Mouse (Mus musculus): ENCODE measurements around the gene Bag6. TPM values are rescaled to one million over a fixed set of nuclear protein-coding genes. Genes with fewer than 3 reads are reported as not detected.

Gene Bag6
- polyA plus RNA-seq, 1 experiment from 2014 or later, result 35.5 TPM

DNA sequence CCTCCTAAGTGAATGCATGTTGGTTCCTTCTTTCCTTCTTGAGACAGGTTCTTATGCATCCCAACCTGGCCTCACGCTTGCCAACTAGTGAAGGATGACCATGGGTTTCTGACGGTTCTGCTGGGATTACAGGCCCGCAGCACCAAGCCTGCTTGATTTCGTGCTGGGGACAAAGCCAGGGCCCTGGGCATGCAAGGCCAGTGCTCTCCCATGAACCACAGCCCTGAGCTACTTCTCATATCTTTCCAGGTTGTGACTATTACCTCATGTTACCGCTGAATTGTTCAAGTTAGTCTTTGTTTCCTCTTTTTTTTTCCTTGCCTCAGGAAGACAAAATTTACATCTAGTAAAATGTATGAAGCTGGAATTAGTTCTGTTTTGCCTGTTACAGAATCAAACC lies 57.9 kb downstream of the Bag6 start:
- H3K9ac ChIP-seq, result no peak overlapping the region
- no peak overlapping the region for H3K4me2 ChIP-seq
- no peaks in the 10 kb centered on the region for H3K36me3 ChIP-seq
- peaks cover 52% of the 10 kb centered on the region for H3K4me1 ChIP-seq
- no peak overlapping the region for H3K27ac ChIP-seq
- no peak overlapping the region for H3K4me3 ChIP-seq
- no peaks in the 10 kb centered on the region for H3K9me3 ChIP-seq (replicated peaks)
- no peak for ATAC-seq
- WGBS (ENCODE audit: insufficient replicate concordance), result 55% methylated on average over 5 of the region's 5 CpGs
- peaks cover 43% of the 10 kb centered on the region for H3K27me3 ChIP-seq (replicated peaks)

DNA sequence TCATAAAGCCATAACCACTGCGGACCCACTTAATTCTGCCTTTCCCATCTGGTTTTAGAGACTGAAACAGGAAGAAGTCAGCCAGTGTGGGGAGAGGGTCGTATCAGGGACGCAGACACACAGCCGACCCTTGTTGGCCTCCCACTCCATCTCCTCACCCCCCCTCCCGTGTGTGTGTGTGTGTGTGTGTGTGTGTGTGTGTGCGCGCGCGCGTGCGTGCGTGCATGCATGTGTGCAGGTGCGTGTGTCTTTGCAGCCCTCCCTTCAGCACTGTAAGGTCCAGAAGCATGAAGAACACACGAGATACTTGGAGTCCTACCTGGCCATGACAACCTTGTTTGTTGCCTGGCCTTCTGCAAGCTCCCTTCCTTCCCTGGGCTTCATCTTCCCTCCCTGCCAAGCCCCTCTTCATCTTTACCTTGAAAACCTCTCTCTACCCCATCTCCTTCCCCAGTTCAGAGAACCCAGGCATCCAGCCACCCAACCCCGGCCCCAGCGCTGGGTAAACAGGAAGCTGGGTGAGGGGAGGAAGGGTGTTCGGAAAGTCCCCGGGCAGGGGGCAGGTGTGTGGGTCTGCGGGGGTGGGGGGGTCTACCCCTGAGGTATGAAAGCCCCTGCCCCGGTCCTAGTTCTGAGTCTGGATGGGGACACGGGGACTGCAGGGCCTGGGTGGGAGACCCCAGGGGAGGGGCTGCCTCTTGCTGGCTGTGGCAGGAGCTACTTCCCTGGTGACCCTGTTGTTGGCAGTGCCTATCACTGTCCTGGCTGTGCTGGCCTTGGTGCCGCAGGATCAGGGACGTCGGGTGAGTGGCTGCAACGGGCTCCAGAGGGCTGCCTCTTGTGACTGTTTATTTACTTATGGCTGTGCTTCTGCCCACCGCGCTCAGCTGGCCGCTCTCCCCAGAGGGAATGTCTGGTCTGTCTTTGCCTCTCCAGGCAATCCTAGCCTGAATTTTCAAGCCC lies 59.2 kb downstream of the Bag6 start, which contains the start of gene Ltb:
Gene Ltb, plus strand, starts transcription at position 559 of the 963 bp plus-strand sequence.
- H3K9me3 ChIP-seq (replicated peaks), result no peaks in the 10 kb centered on the region
- H3K27ac ChIP-seq, result no peak within 1 kb of the TSS
- H3K36me3 ChIP-seq, result no peaks in the 10 kb centered on the region
- H3K4me1 ChIP-seq, result peaks cover 45% of the 10 kb centered on the region
- peak within 1 kb of the TSS; percentile 80 for H3K4me2 ChIP-seq
- no peak for ATAC-seq
- H3K4me3 ChIP-seq, result peak within 1 kb of the TSS; percentile 54
- peaks cover 47% of the 10 kb centered on the region for H3K27me3 ChIP-seq (replicated peaks)
- H3K9ac ChIP-seq, result 0 out of 2 replicates have a peak within 1 kb of the TSS, but pooled peaks have one; percentile 52
- 46% methylated on average over 26 of the region's 28 CpGs for WGBS (ENCODE audit: insufficient replicate concordance)

DNA sequence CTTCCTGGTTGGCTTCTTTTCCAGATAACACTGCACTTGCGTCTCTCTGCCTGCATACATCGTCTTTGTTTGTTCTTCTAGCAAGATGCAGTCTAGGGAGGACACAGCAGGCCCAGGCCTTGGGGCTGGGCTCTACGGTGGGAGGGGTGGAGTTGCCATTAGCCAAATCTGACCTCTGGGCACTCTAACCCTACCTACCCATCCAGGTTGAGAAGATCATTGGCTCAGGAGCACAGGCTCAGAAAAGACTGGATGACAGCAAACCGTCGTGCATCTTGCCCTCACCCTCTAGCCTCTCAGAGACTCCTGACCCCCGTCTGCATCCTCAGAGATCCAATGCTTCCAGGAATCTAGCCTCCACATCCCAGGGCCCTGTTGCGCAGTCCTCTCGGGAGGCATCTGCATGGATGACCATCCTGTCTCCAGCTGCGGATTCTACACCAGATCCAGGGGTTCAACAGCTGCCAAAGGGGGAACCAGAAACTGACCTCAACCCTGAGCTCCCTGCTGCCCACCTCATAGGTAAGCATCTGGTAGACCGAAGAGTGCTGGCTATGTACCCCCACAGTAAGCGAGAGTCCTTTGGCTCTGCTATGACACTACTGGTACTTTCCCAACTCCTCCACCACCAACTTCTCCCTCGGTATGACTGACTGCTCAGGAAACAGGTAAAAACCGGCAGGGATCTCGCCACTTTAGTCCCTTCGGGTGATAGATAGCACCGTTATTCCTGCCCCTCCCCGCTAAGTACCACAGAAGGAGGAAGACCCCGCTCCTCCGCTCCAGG lies 60.1 kb downstream of the Bag6 start:
- ATAC-seq, result peak; percentile 9; the same call in 1 of the 2 replicates
- Histone ChIP-seq H3K9me3 (replicated peaks) (no peaks in the 10 kb centered on the region), H3K9ac (peak overlapping the region; percentile 52; the same call in 1 of the 2 replicates), H3K27ac (no peak overlapping the region), H3K4me3 (peak overlapping the region; percentile 54), H3K4me2 (peak overlapping the region; percentile 80), H3K27me3 (replicated peaks) (peaks cover 53% of the 10 kb centered on the region), H3K36me3 (no peaks in the 10 kb centered on the region), H3K4me1 (peaks cover 41% of the 10 kb centered on the region)
- WGBS (ENCODE audit: insufficient replicate concordance), result 40% methylated on average over 19 of the region's 19 CpGs

DNA sequence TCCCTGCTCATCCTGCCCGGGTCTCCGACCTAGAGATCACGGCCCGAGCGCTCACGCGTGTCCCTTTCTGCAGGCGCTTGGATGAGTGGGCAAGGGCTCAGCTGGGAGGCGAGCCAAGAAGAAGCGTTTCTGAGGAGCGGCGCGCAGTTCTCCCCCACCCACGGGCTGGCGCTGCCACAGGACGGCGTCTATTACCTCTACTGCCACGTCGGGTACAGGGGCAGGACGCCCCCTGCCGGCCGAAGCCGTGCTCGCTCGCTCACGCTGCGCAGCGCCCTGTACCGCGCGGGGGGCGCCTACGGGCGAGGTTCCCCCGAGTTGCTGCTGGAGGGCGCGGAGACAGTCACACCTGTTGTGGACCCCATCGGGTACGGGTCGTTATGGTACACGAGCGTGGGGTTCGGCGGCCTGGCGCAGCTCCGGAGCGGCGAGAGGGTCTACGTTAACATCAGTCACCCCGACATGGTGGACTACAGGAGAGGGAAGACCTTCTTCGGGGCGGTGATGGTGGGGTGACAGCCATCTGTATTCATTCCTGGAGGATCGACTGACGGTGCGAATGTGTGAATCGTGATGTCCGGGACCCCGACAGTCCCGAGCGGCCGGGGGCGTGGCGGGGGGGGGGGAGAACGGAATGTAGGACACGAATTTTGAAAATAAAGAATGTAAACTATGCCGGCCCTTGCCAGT lies 60.8 kb downstream of the Bag6 start:
- under 1% methylated on average over 66 of the region's 66 CpGs for WGBS (ENCODE audit: insufficient replicate concordance)
- Histone ChIP-seq H3K4me3 (peak overlapping the region; percentile 54), H3K4me1 (peaks cover 43% of the 10 kb centered on the region), H3K27ac (no peak overlapping the region), H3K4me2 (peak overlapping the region; percentile 80), H3K9ac (peak overlapping the region; percentile 52), H3K36me3 (no peaks in the 10 kb centered on the region), H3K9me3 (replicated peaks) (no peaks in the 10 kb centered on the region), H3K27me3 (replicated peaks) (peaks cover 60% of the 10 kb centered on the region)
- peak; percentile 76 for ATAC-seq

DNA sequence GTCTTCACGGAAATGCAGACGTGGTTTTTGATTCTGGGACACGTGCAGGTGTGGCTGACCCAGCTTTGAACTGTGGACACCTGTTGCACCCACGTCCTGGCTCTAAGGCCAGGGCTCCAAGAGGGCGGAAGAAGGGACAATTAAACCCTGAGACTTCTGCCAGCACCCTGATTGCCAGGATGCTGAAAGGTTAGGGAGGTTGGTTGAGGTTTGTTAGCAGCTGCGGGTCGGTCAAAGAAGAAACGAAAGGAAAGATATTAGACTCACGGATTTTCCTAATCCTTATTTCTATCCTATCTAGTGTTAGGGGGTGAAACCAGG lies 61.3 kb downstream of the Bag6 start:
- no peaks in the 10 kb centered on the region for H3K36me3 ChIP-seq
- peak overlapping the region; percentile 52; the same call in 1 of the 2 replicates for H3K9ac ChIP-seq
- H3K27me3 ChIP-seq (replicated peaks), result peaks cover 65% of the 10 kb centered on the region
- 35% methylated on average over 9 of the region's 9 CpGs for WGBS (ENCODE audit: insufficient replicate concordance)
- H3K4me2 ChIP-seq, result peak overlapping the region; percentile 80
- ATAC-seq, result no peak
- no peaks in the 10 kb centered on the region for H3K9me3 ChIP-seq (replicated peaks)
- H3K4me1 ChIP-seq, result peaks cover 47% of the 10 kb centered on the region
- no peak overlapping the region for H3K27ac ChIP-seq
- peak overlapping the region; percentile 54 for H3K4me3 ChIP-seq

Small RNAs within 50 kb of the gene (microRNA-seq; reads per million reads assigned to microRNA genes)
- gene Mir6973a, result not detected

Other genes starting within 250 kb of the Bag6 start
- 7.9 and 8.2 TPM in 2 replicates for gene C2, start 236.9 kb upstream of the Bag6 start, polyA plus RNA-seq (2016; fragmentation: Nextera tagmentation; extraction: Ambion mirVana)
- gene Ehmt2, start 236.7 kb upstream of the Bag6 start, polyA plus RNA-seq (2016; fragmentation: Nextera tagmentation; extraction: Ambion mirVana), result 27.1 and 32.8 TPM in 2 replicates
- gene Slc44a4, start 220.7 kb upstream of the Bag6 start, polyA plus RNA-seq (2016; fragmentation: Nextera tagmentation; extraction: Ambion mirVana), result 0.75 and 0.79 TPM in 2 replicates
- gene Neu1, start 203.9 kb upstream of the Bag6 start, polyA plus RNA-seq (2016; fragmentation: Nextera tagmentation; extraction: Ambion mirVana), result 16.9 and 17.3 TPM in 2 replicates
- gene Hspa1b, start 175.9 kb upstream of the Bag6 start, polyA plus RNA-seq (2016; fragmentation: Nextera tagmentation; extraction: Ambion mirVana), result 0.11 and 0.21 TPM in 2 replicates
- 0.73 TPM in 1 of 2 replicates, not detected in the other for gene Gm20481, start 165.3 kb upstream of the Bag6 start, polyA plus RNA-seq (2016; fragmentation: Nextera tagmentation; extraction: Ambion mirVana)
- gene Hspa1a, start 163.0 kb upstream of the Bag6 start, polyA plus RNA-seq (2016; fragmentation: Nextera tagmentation; extraction: Ambion mirVana), result 2.8 and 5.0 TPM in 2 replicates
- 0.38 and 0.49 TPM in 2 replicates for gene Hspa1l, start 162.5 kb upstream of the Bag6 start, polyA plus RNA-seq (2016; fragmentation: Nextera tagmentation; extraction: Ambion mirVana)
- 202 and 215 TPM in 2 replicates for gene Lsm2, start 153.3 kb upstream of the Bag6 start, polyA plus RNA-seq (2016; fragmentation: Nextera tagmentation; extraction: Ambion mirVana)
- 208 and 211 TPM in 2 replicates for gene Vars, start 134.2 kb upstream of the Bag6 start, polyA plus RNA-seq (2016; fragmentation: Nextera tagmentation; extraction: Ambion mirVana)
- gene Vwa7, start 118.6 kb upstream of the Bag6 start, polyA plus RNA-seq (2016; fragmentation: Nextera tagmentation; extraction: Ambion mirVana), result 0.10 and 0.15 TPM in 2 replicates
- 2.8 and 3.4 TPM in 2 replicates for gene Sapcd1, start 107.2 kb upstream of the Bag6 start, polyA plus RNA-seq (2016; fragmentation: Nextera tagmentation; extraction: Ambion mirVana)
- 4.0 and 4.8 TPM in 2 replicates for gene Msh5, start 88.4 kb upstream of the Bag6 start, polyA plus RNA-seq (2016; fragmentation: Nextera tagmentation; extraction: Ambion mirVana)
- gene Clic1, start 85.2 kb upstream of the Bag6 start, polyA plus RNA-seq (2016; fragmentation: Nextera tagmentation; extraction: Ambion mirVana), result 160 and 162 TPM in 2 replicates
- 49.0 and 49.1 TPM in 2 replicates for gene Ddah2, start 76.1 kb upstream of the Bag6 start, polyA plus RNA-seq (2016; fragmentation: Nextera tagmentation; extraction: Ambion mirVana)
- 0.41 and 0.44 TPM in 2 replicates for gene Ly6g6c, start 69.8 kb upstream of the Bag6 start, polyA plus RNA-seq (2016; fragmentation: Nextera tagmentation; extraction: Ambion mirVana)
- gene Mpig6b, start 69.0 kb upstream of the Bag6 start, polyA plus RNA-seq (2016; fragmentation: Nextera tagmentation; extraction: Ambion mirVana), result 7.3 and 8.7 TPM in 2 replicates
- 0.23 TPM in 1 of 2 replicates, not detected in the other for gene Ly6g6e, start 58.3 kb upstream of the Bag6 start, polyA plus RNA-seq (2016; fragmentation: Nextera tagmentation; extraction: Ambion mirVana)
- gene Ly6g6d, start 57.1 kb upstream of the Bag6 start, polyA plus RNA-seq (2016; fragmentation: Nextera tagmentation; extraction: Ambion mirVana), result 0.36 and 0.53 TPM in 2 replicates
- 10.2 and 10.5 TPM in 2 replicates for gene Ly6g6f, start 49.6 kb upstream of the Bag6 start, polyA plus RNA-seq (2016; fragmentation: Nextera tagmentation; extraction: Ambion mirVana)
- gene Abhd16a, start 45.9 kb upstream of the Bag6 start, polyA plus RNA-seq (2016; fragmentation: Nextera tagmentation; extraction: Ambion mirVana), result 60.2 and 61.1 TPM in 2 replicates
- not detected in 2 replicates for gene Ly6g5c, start 26.9 kb upstream of the Bag6 start, polyA plus RNA-seq (2016; fragmentation: Nextera tagmentation; extraction: Ambion mirVana)
- gene Ly6g5b, start 19.8 kb upstream of the Bag6 start, polyA plus RNA-seq (2016; fragmentation: Nextera tagmentation; extraction: Ambion mirVana), result 0.55 and 0.81 TPM in 2 replicates
- 16.5 and 19.6 TPM in 2 replicates for gene Gpank1, start 13.7 kb upstream of the Bag6 start, polyA plus RNA-seq (2016; fragmentation: Nextera tagmentation; extraction: Ambion mirVana)
- 187 and 192 TPM in 2 replicates for gene Csnk2b, start 13.1 kb upstream of the Bag6 start, polyA plus RNA-seq (2016; fragmentation: Nextera tagmentation; extraction: Ambion mirVana)
- gene D17H6S53E, start 8.8 kb upstream of the Bag6 start, polyA plus RNA-seq (2016; fragmentation: Nextera tagmentation; extraction: Ambion mirVana), result 3.7 and 4.3 TPM in 2 replicates
- gene Apom, start 3.1 kb upstream of the Bag6 start, polyA plus RNA-seq (2016; fragmentation: Nextera tagmentation; extraction: Ambion mirVana), result 482 and 508 TPM in 2 replicates
- 83.0 and 86.8 TPM in 2 replicates for gene Prrc2a, start 29.7 kb downstream of the Bag6 start, polyA plus RNA-seq (2016; fragmentation: Nextera tagmentation; extraction: Ambion mirVana)
- gene Aif1, start 40.9 kb downstream of the Bag6 start, polyA plus RNA-seq (2016; fragmentation: Nextera tagmentation; extraction: Ambion mirVana), result 10.5 and 11.6 TPM in 2 replicates
- 20.8 and 23.7 TPM in 2 replicates for gene Lst1, start 53.3 kb downstream of the Bag6 start, polyA plus RNA-seq (2016; fragmentation: Nextera tagmentation; extraction: Ambion mirVana)
- gene Ltb, start 59.3 kb downstream of the Bag6 start, polyA plus RNA-seq (2016; fragmentation: Nextera tagmentation; extraction: Ambion mirVana), result 1.2 and 1.3 TPM in 2 replicates
- gene Tnf, start 66.8 kb downstream of the Bag6 start, polyA plus RNA-seq (2016; fragmentation: Nextera tagmentation; extraction: Ambion mirVana), result 0.33 and 0.36 TPM in 2 replicates
- gene Lta, start 70.2 kb downstream of the Bag6 start, polyA plus RNA-seq (2016; fragmentation: Nextera tagmentation; extraction: Ambion mirVana), result 0.12 TPM in 1 of 2 replicates, not detected in the other
- 0.42 TPM in 1 of 2 replicates, not detected in the other for gene Gm16181, start 85.7 kb downstream of the Bag6 start, polyA plus RNA-seq (2016; fragmentation: Nextera tagmentation; extraction: Ambion mirVana)
- 1.3 and 1.8 TPM in 2 replicates for gene Atp6v1g2, start 98.5 kb downstream of the Bag6 start, polyA plus RNA-seq (2016; fragmentation: Nextera tagmentation; extraction: Ambion mirVana)
- gene Nfkbil1, start 100.6 kb downstream of the Bag6 start, polyA plus RNA-seq (2016; fragmentation: Nextera tagmentation; extraction: Ambion mirVana), result 5.7 and 6.4 TPM in 2 replicates
- 258 and 267 TPM in 2 replicates for gene Ddx39b, start 106.6 kb downstream of the Bag6 start, polyA plus RNA-seq (2016; fragmentation: Nextera tagmentation; extraction: Ambion mirVana)
- gene H2-D1, start 127.6 kb downstream of the Bag6 start, polyA plus RNA-seq (2016; fragmentation: Nextera tagmentation; extraction: Ambion mirVana), result 66.8 and 72.5 TPM in 2 replicates
- 0.93 and 1.0 TPM in 2 replicates for gene H2-Q1, start 185.2 kb downstream of the Bag6 start, polyA plus RNA-seq (2016; fragmentation: Nextera tagmentation; extraction: Ambion mirVana)
- 0.72 and 0.85 TPM in 2 replicates for gene H2-Q2, start 207.1 kb downstream of the Bag6 start, polyA plus RNA-seq (2016; fragmentation: Nextera tagmentation; extraction: Ambion mirVana)
- gene H2-Q4, start 244.4 kb downstream of the Bag6 start, polyA plus RNA-seq (2016; fragmentation: Nextera tagmentation; extraction: Ambion mirVana), result 1.9 and 2.3 TPM in 2 replicates

All from liver, embryonic 12.5 days (tissue).